Mouse (Mus musculus): Measurements from ENCODE around the gene Abcb11. TPM values are rescaled to one million over a fixed set of nuclear protein-coding genes. Genes with fewer than 3 reads are reported as not detected.

The Abcb11 gene
- total RNA-seq, 1 experiment from 2014 or later: 0.35 TPM

DNA sequence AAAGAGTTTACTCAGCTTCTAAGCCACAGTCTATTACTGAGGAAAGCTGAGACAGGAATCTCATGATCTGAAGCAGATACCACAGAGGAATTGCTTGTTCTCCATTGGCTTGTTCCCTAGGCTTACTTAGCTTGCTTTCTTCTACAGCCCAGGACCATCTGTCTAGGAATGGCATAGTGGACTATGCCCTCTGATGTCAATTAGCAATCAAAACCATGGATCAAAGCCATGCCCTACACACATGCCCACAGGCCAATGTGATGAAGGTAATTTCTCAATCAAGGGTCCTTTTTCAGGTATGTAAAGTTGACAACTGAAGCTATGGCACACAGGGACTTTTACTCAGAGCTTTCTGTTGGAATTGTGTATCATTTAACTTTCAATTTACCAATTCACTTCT, 47.9 kb downstream of the Abcb11 start:
- no peak for ATAC-seq (ENCODE audit: extremely low read depth, insufficient number of reproducible peaks, low FRiP score, poor library complexity, severe bottlenecking)

DNA sequence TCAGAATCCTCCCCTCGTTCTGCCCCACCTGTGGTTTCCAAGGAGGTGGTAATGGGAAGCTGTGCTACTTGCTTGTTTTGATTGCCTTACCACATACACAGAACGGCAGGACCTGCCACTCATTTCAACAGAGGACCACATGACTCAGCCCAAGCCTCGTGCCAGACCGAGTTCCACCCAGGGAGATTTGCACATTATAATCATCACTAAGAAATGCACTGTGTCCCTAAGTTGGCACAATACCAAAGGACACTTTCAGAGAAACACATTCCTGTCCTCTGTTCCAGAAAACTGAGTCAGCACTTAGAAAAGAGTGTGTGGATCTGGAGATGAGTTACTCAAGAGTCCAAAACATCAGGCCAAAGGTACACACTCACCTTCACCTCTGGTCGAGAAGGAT, 53.4 kb downstream of the Abcb11 start:
- no peak for ATAC-seq (ENCODE audit: extremely low read depth, insufficient number of reproducible peaks, low FRiP score, poor library complexity, severe bottlenecking)

DNA sequence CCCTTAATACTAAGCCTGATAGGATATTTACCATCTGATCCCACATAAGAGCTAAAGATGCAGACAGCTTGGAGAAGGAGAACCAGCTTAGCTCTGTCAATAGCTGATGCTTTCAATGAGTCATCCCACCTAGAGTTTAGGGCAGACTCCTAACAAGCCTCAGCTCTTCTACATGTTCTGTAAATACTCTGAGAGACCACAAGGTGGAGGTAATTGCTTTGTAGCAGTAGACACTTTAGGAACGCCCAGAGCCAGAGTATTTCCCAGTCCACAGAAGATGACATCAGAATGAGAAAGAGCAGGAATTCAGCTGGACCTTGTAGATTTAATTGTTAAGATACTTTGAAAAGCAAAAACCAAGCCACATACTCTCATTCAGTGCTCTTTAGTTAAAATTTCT, 66.5 kb downstream of the Abcb11 start:
- ATAC-seq (ENCODE audit: extremely low read depth, insufficient number of reproducible peaks, low FRiP score, poor library complexity, severe bottlenecking): peak; percentile 63; the same call in 1 of the 2 replicates

DNA sequence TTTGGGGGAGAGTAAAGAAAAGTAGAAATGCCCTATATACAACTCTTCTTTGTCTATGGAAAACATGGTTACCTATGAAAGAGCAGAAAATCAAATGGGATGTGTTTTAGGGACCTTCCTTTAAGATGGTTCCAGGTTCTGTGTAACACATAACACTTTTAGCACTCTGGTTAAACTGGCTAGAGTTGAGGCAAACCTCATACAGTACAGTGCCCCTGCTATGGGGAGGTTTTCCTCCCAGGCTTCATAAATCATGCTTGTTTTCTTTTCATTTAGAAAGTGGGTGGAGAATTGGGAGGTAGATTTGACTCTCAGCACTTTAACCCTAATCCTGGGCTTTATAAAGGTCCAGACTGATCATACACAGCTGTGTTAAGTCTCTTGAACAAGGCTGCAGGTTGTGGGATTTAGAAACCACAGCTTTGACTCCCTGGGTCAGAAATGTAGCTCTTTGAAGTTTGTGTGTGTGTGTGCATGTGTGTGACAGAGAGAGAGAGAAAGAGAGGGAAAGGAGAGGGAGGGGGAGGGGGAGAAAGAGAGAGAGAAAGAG, 78.3 kb downstream of the Abcb11 start:
- ATAC-seq (ENCODE audit: extremely low read depth, insufficient number of reproducible peaks, low FRiP score, poor library complexity, severe bottlenecking): no peak

DNA sequence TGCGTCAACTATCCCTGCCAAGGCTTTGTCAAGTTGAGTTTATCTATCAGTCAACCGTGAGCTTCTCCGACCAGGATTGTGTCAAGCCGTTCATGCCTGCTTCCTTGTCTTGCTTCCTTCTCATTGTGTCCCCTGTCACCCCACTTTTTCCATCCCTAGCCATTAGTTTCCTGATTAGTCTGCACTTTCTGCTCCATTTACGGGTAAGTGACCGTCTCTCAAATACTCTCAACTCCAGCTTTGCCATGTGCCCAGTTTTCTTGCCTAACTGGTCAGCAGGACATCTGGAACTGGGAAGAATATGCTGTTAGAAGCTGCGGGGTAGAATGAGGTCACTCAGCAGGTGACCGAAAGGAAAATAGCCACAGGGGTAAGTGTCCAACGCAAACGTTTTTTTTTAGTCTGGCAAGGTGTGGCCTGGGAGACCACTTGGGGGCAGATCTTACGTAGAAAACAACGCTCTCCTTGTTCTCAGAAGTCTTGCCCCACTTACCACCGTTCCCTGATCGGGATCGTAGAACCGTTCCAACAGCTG, 94.1 kb downstream of the Abcb11 start:
- ATAC-seq (ENCODE audit: extremely low read depth, insufficient number of reproducible peaks, low FRiP score, poor library complexity, severe bottlenecking): no peak

DNA sequence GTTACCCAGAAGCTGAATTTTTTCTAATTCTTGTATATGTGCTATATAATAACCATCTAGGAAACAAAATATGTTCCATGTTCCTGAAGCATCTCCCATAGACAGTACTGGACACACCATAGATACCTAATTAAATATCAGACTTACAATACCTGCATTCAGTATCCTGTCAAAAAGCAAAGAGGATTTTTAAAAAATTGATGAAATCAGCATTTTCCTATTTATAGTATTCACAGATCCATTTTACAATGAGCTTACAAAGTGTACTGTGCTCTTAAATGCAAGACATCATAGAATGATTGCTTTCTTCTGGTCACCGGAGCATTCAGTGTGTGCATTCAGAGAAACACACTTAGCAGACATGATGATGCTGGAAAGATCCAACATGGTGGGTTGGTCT, 95.3 kb downstream of the Abcb11 start:
- ATAC-seq (ENCODE audit: extremely low read depth, insufficient number of reproducible peaks, low FRiP score, poor library complexity, severe bottlenecking): no peak

DNA sequence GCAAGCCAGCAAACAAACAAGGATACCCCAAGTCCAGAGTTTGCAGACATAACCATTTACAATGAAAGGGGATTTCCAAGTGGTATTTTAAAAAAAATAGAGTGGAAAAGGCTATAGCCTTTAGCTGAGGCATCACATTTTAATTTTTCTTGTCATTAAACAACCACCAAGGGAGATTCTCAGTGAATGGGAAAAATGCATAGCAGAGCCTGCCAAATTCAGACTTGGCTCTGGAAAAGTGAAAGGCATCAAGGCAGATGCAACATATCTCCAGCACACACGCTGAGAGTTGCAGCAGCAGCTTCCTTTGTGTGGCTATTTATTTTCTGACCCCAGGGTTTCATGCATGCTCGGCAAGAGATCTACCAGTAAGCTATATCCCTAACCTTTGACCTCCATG, 97.5 kb downstream of the Abcb11 start:
- no peak for ATAC-seq (ENCODE audit: extremely low read depth, insufficient number of reproducible peaks, low FRiP score, poor library complexity, severe bottlenecking)

DNA sequence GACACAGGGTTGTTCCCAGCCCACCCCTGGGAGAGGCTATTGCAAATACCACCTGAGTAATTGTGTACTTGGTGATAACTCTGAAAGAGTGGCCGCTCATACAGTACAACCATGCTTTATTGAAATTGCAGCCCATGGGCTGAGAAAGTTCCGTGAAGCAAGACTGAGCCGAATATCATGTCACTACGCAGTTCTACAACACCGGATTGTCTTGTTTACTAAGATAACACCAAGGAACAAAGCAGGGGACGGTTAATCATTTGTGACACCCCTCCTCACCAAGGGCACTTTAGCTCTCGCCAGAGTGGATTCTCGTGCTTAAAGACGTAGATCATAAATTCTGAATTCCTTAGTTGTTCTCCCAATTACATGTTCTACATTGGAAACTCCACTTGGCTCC, 103.1 kb downstream of the Abcb11 start:
- ATAC-seq (ENCODE audit: extremely low read depth, insufficient number of reproducible peaks, low FRiP score, poor library complexity, severe bottlenecking): no peak

DNA sequence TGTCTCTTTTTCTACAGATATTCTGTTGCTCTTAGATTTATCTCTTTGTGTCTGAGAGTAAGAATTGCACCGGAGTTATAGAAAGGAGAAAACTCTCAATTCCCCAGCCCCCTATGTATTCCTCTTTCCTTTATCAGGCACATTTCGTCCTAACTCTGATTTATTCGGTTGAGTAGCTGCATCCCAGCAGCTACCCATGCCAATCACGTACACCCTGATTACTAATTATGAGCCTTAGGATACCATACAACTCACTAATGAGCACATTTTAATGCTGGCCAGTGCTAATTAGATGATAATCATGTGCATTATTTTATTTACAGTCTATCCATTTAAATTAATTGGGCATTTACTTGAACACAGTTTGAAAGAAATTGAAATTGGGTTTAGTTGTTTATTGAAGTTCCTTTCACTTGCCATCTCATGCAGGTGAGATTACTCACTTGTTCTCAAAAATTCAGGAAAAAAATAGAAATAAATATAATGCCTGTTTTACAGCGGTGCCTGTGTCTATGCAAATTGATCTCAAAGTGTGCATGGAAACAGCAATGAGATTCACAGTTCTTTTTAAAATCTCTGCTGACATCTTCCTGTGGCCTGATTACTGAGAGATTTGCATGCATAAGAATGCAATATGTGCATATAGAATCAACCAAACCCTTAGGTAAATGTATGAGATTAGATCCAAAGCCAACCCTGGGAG, 107.3 kb downstream of the Abcb11 start:
- no peak for ATAC-seq (ENCODE audit: extremely low read depth, insufficient number of reproducible peaks, low FRiP score, poor library complexity, severe bottlenecking)

DNA sequence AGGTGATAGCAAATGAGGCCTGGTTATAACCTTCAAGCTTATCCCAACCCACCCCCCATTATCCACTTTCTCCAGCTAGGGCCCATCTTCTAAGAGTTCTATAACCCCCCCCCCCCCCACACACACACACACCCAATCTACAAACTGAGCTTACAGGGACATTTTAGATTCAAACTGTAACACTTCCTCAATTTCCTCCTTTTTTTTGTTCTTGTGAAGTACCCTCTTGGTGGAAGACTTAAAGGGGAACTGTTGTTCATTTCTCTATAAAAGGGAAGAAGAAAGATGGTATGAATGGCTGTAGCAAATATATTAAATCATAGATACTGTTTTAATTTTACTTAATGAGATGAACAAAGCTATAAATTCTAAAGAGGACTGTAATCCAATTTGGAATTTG, 110.3 kb downstream of the Abcb11 start:
- ATAC-seq (ENCODE audit: extremely low read depth, insufficient number of reproducible peaks, low FRiP score, poor library complexity, severe bottlenecking): no peak

DNA sequence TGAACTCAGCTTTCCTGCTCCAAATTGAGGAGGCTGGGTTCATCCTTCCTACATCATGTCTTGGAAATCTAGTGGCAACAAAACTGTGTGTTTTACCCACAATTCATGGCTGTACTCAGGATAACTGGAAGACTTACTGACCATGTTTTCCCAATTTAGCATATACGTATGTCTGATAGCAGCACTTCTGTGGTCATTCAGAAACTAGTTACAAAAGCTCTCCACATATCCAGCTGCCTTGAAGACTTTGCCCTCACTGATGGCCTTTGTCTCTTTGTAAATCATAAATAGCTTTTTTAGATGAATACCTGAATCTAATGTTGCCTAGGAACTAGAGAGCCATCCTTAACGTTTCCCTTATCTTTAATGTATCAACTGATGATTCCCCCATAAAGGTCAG, 112.3 kb downstream of the Abcb11 start:
- ATAC-seq (ENCODE audit: extremely low read depth, insufficient number of reproducible peaks, low FRiP score, poor library complexity, severe bottlenecking): no peak

DNA sequence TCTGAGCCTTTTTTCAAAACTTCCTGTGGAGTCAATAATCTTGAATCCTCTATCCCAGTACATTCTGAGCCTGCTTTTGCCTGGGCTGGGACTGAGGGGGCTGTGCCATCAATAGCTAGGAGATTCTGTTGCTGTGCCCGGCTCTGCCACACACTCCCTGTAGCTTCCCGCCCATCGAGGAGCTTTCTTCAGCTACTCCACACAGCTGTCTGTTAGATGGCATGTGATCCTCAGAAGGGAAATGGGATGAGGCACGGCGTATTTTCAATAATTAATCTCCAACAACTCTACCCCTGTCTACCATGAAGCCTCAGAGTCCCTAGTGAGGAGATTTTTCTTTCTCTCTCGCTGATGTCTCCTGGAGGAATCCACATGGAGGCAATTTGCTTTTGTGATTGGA, 113.8 kb downstream of the Abcb11 start:
- ATAC-seq (ENCODE audit: extremely low read depth, insufficient number of reproducible peaks, low FRiP score, poor library complexity, severe bottlenecking): no peak

DNA sequence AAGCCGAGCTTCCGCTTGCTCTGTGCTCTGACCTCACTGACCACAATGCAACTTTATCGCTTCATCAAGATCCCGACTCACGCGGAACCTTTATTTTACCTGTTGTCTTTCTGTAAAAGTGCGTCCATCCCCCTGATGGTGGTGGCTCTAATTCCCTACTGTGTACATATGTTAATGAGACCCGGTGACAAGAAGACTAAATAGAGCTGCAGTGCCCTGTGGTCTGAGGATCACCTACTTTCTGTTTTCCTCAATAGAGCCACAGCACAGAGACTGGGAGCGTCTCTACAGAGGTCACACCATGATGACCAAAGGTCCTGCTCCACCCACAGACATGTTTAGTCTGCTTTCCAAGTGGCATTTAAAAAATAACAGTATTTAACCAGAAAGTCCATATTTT, 115.5 kb downstream of the Abcb11 start:
- no peak for ATAC-seq (ENCODE audit: extremely low read depth, insufficient number of reproducible peaks, low FRiP score, poor library complexity, severe bottlenecking)

DNA sequence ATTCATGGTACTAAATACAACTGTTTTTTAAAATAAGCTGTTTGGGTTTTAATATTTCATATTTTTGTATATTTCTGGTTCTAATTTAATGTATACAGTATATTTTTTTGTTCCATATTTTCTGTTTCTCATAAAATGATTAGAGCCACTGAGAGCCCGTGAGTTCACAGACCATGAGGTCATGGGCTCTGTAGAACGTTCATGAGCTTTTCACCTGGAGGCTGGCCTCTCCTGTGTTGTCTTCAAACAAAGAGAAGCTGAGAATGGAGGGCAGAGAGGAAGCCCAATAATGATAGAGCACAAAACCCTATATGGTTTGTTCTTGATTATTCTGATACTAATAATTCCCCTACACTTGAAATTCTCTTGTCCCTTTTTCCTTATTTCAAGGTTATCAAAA, 117.7 kb downstream of the Abcb11 start:
- no peak for ATAC-seq (ENCODE audit: extremely low read depth, insufficient number of reproducible peaks, low FRiP score, poor library complexity, severe bottlenecking)

DNA sequence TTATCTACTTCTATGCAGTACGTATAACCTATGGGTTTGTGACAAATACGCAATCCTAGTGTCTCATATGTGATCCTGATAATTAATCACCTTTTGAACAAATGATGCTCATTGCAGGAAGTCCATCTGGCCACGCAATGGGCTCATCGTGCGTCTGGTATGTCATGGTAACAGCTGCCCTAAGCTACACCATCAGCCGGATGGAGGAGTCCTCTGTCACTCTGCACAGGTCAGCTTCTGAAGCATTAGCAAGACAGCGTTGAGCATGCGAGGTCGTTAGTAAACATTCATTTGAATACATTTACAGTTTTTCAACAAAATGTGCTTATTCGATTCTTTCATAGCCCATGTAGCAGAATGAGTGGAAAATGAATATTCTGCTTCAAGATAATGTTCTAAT, 119.6 kb downstream of the Abcb11 start:
- ATAC-seq (ENCODE audit: extremely low read depth, insufficient number of reproducible peaks, low FRiP score, poor library complexity, severe bottlenecking): no peak

DNA sequence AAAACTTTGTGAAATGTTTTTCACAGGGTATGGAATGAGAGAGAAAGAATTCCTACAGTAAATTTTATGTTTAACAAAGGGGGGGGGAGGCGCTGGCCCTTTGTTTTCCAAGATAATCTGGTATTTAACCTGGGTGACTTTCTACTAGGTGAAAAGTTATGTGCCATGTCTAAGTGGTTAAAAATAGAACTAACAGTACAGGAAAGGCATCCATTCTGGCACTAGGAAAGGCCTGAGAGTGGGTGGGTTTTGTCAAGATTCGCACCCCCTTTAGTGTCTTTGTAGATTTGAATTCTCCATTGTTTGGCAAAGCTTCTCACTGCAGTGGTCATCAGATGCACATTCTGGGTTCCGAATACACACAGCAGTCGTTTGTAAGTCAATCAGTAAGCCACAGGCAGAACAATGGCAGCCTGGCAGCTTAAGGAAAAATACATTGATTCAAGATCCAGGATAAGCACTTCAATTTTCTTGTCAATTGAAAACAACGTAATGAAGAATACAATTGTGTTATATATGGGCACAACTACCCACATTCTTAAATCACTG, 120.5 kb downstream of the Abcb11 start:
- ATAC-seq (ENCODE audit: extremely low read depth, insufficient number of reproducible peaks, low FRiP score, poor library complexity, severe bottlenecking): no peak

DNA sequence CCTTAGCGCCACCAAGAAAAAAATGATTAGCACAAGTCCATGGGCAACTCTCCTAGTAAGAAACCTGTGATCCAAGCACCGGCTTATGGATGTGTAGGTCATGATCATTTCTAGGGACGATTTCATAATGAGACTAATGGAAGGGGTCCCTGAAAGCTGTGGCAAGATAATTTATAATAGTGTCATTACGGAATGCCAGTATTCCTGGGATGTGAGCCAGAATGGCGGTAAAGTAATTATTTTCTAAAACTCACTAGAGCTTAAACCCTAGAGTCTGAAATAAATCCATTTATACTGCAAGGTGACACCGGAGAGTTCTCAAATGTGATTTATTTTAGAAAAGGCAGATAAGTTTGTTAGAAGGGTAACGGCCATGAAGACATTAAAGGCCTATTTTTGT, 127.2 kb downstream of the Abcb11 start:
- no peak for ATAC-seq (ENCODE audit: extremely low read depth, insufficient number of reproducible peaks, low FRiP score, poor library complexity, severe bottlenecking)

DNA sequence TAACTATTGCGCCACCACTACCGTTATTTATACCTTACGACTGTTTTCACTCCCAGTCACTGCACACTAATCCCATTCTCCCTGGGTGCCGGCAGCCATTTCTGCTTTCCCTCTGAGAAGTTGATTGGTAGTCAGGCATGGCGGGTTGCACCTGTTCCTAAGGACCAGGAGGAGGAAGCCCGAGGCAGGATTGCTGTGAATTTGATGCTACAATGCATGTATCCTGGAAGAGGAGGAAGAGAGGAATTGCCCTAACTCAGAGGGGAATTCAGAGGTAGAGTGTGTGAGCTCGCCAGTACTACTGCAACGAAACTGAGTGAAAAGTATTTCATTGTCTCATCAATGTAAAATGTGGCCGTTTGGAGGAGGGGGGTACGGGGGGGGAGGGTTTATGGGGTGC, 129.8 kb downstream of the Abcb11 start:
- ATAC-seq (ENCODE audit: extremely low read depth, insufficient number of reproducible peaks, low FRiP score, poor library complexity, severe bottlenecking): no peak

DNA sequence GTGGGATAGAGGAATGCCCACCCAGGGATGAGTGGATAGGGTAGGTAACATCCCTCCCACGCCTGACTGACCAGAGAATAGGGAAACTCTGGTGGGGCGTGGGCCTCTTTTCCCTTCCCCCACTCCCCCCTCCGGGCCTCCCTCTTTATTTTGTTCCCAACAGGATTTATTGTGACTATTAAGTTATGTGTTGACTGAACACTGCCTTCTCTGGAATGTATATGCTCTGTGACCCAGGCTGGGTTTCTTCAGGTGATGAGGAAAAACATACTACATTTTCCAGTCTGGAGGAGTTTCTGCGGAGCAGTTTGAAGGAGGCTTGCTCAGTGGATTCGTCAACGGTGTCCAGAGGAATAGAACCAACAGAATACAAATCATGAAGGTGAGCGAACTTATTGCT, 131.6 kb downstream of the Abcb11 start, which contains the start of gene G6pc2:
G6pc2 (plus strand) TSS at position 301 of the 400 bp plus-strand sequence.
- ATAC-seq (ENCODE audit: extremely low read depth, insufficient number of reproducible peaks, low FRiP score, poor library complexity, severe bottlenecking): no peak

DNA sequence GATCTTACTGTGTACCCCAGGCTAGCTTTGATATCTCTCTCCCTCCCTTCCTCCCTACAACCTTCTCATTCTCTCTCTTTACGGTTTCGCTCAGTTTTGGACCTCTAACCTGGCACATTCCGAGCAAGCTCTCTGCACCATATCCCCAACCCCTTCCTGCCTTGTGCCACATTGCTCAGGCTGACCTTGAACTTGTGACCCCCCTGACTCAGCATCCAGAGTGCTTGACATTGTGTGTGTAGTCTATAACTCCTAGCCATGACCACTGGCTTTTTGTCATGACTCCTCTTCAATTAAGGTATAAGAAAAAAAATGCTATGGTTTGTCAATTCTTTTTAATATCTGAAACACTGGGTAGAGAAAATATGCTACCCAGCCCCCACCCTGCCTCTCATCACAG, 132.7 kb downstream of the Abcb11 start:
- no peak for ATAC-seq (ENCODE audit: extremely low read depth, insufficient number of reproducible peaks, low FRiP score, poor library complexity, severe bottlenecking)
